Mouse (Mus musculus): ENCODE results near the gene D17H6S53E. TPM values are rescaled to one million over a fixed set of nuclear protein-coding genes. Genes with fewer than 3 reads are reported as not detected.

The D17H6S53E gene
- 1.7 TPM for polyA plus RNA-seq (2017; shearing (Covaris generic))

GRCm38 (mm10) chr17:35126206-35126611, at the start of gene D17H6S53E:
Gene D17H6S53E, plus strand, starts transcription at chr17:35126373.

GRCm38 (mm10) chr17:35076507-35077176, 49.5 kb upstream of the D17H6S53E start, which contains the start of gene Ly6g6e:
Gene Ly6g6e, plus strand, starts transcription at chr17:35076902.

GRCm38 (mm10) chr17:35077786-35078233, 48.4 kb upstream of the D17H6S53E start, which contains the start of gene Ly6g6d:
Gene Ly6g6d, minus strand, starts transcription at chr17:35078065.

GRCm38 (mm10) chr17:35085208-35085865, 40.8 kb upstream of the D17H6S53E start, which contains the start of gene Ly6g6f:
Gene Ly6g6f, minus strand, starts transcription at chr17:35085610.

GRCm38 (mm10) chr17:35088825-35089644, 37.1 kb upstream of the D17H6S53E start, which contains the start of gene Abhd16a:
Gene Abhd16a, plus strand, starts transcription at chr17:35089263.

GRCm38 (mm10) chr17:35108097-35108496, 18.1 kb upstream of the D17H6S53E start, which contains the start of gene Ly6g5c:
Gene Ly6g5c, plus strand, starts transcription at chr17:35108279.

GRCm38 (mm10) chr17:35115046-35116019, 10.8 kb upstream of the D17H6S53E start, which contains the start of gene Ly6g5b:
Gene Ly6g5b, minus strand, starts transcription at chr17:35115428.

GRCm38 (mm10) chr17:35121143-35121799, 4.9 kb upstream of the D17H6S53E start, which contains the start of gene Gpank1:
Gene Gpank1, plus strand, starts transcription at chr17:35121455.

GRCm38 (mm10) chr17:35121871-35122303, 4.3 kb upstream of the D17H6S53E start, which contains the start of gene Csnk2b:
Gene Csnk2b, minus strand, starts transcription at chr17:35122053.

GRCm38 (mm10) chr17:35131500-35132173, 5.5 kb downstream of the D17H6S53E start, which contains the start of gene Apom:
Gene Apom, minus strand, starts transcription at chr17:35132050.

GRCm38 (mm10) chr17:35134801-35135590, 8.8 kb downstream of the D17H6S53E start, which contains the start of gene Bag6:
Gene Bag6, plus strand, starts transcription at chr17:35135178.

GRCm38 (mm10) chr17:35164568-35165450, 38.6 kb downstream of the D17H6S53E start, which contains the start of gene Prrc2a:
Gene Prrc2a, minus strand, starts transcription at chr17:35164897.

GRCm38 (mm10) chr17:35175968-35176367, 49.8 kb downstream of the D17H6S53E start, which contains the start of gene Aif1:
Gene Aif1, minus strand, starts transcription at chr17:35176068.

Other genes with a start within 250 kb of the D17H6S53E start
- 0.38 TPM for gene Zbtb12, start 246.9 kb upstream of the D17H6S53E start, polyA plus RNA-seq (2017; shearing (Covaris generic))
- gene Gm20547, start 244.3 kb upstream of the D17H6S53E start, polyA plus RNA-seq (2017; shearing (Covaris generic)), result not detected
- gene C2, start 228.1 kb upstream of the D17H6S53E start, polyA plus RNA-seq (2017; shearing (Covaris generic)), result 1.4 TPM
- gene Ehmt2, start 227.9 kb upstream of the D17H6S53E start, polyA plus RNA-seq (2017; shearing (Covaris generic)), result 55.0 TPM
- gene Slc44a4, start 211.9 kb upstream of the D17H6S53E start, polyA plus RNA-seq (2017; shearing (Covaris generic)), result not detected
- gene Neu1, start 195.1 kb upstream of the D17H6S53E start, polyA plus RNA-seq (2017; shearing (Covaris generic)), result 63.5 TPM
- gene Hspa1b, start 167.1 kb upstream of the D17H6S53E start, polyA plus RNA-seq (2017; shearing (Covaris generic)), result 1,521 TPM
- gene Gm20481, start 156.5 kb upstream of the D17H6S53E start, polyA plus RNA-seq (2017; shearing (Covaris generic)), result 90.8 TPM
- gene Hspa1a, start 154.2 kb upstream of the D17H6S53E start, polyA plus RNA-seq (2017; shearing (Covaris generic)), result 909 TPM
- gene Hspa1l, start 153.7 kb upstream of the D17H6S53E start, polyA plus RNA-seq (2017; shearing (Covaris generic)), result not detected
- gene Lsm2, start 144.5 kb upstream of the D17H6S53E start, polyA plus RNA-seq (2017; shearing (Covaris generic)), result 50.0 TPM
- gene Vars, start 125.4 kb upstream of the D17H6S53E start, polyA plus RNA-seq (2017; shearing (Covaris generic)), result 214 TPM
- gene Vwa7, start 109.8 kb upstream of the D17H6S53E start, polyA plus RNA-seq (2017; shearing (Covaris generic)), result 0.37 TPM
- gene Sapcd1, start 98.4 kb upstream of the D17H6S53E start, polyA plus RNA-seq (2017; shearing (Covaris generic)), result not detected
- gene Msh5, start 79.6 kb upstream of the D17H6S53E start, polyA plus RNA-seq (2017; shearing (Covaris generic)), result 2.2 TPM
- 334 TPM for gene Clic1, start 76.4 kb upstream of the D17H6S53E start, polyA plus RNA-seq (2017; shearing (Covaris generic))
- 0.85 TPM for gene Ddah2, start 67.3 kb upstream of the D17H6S53E start, polyA plus RNA-seq (2017; shearing (Covaris generic))
- gene Ly6g6c, start 61.0 kb upstream of the D17H6S53E start, polyA plus RNA-seq (2017; shearing (Covaris generic)), result not detected
- not detected for gene Mpig6b, start 60.2 kb upstream of the D17H6S53E start, polyA plus RNA-seq (2017; shearing (Covaris generic))
- gene Ly6g6e, start 49.5 kb upstream of the D17H6S53E start, polyA plus RNA-seq (2017; shearing (Covaris generic)), result not detected
- gene Ly6g6d, start 48.3 kb upstream of the D17H6S53E start, polyA plus RNA-seq (2017; shearing (Covaris generic)), result not detected
- not detected for gene Ly6g6f, start 40.8 kb upstream of the D17H6S53E start, polyA plus RNA-seq (2017; shearing (Covaris generic))
- 79.3 TPM for gene Abhd16a, start 37.1 kb upstream of the D17H6S53E start, polyA plus RNA-seq (2017; shearing (Covaris generic))
- not detected for gene Ly6g5c, start 18.1 kb upstream of the D17H6S53E start, polyA plus RNA-seq (2017; shearing (Covaris generic))
- 1.8 TPM for gene Ly6g5b, start 10.9 kb upstream of the D17H6S53E start, polyA plus RNA-seq (2017; shearing (Covaris generic))
- 65.3 TPM for gene Gpank1, start 4.9 kb upstream of the D17H6S53E start, polyA plus RNA-seq (2017; shearing (Covaris generic))
- gene Csnk2b, start 4.3 kb upstream of the D17H6S53E start, polyA plus RNA-seq (2017; shearing (Covaris generic)), result 223 TPM
- not detected for gene Apom, start 5.7 kb downstream of the D17H6S53E start, polyA plus RNA-seq (2017; shearing (Covaris generic))
- gene Bag6, start 8.8 kb downstream of the D17H6S53E start, polyA plus RNA-seq (2017; shearing (Covaris generic)), result 56.5 TPM
- 24.5 TPM for gene Prrc2a, start 38.5 kb downstream of the D17H6S53E start, polyA plus RNA-seq (2017; shearing (Covaris generic))
- not detected for gene Aif1, start 49.7 kb downstream of the D17H6S53E start, polyA plus RNA-seq (2017; shearing (Covaris generic))
- 4.4 TPM for gene Lst1, start 62.1 kb downstream of the D17H6S53E start, polyA plus RNA-seq (2017; shearing (Covaris generic))
- gene Ltb, start 68.1 kb downstream of the D17H6S53E start, polyA plus RNA-seq (2017; shearing (Covaris generic)), result 1,113 TPM
- 156 TPM for gene Tnf, start 75.6 kb downstream of the D17H6S53E start, polyA plus RNA-seq (2017; shearing (Covaris generic))
- gene Lta, start 79.0 kb downstream of the D17H6S53E start, polyA plus RNA-seq (2017; shearing (Covaris generic)), result 55.4 TPM
- gene Gm16181, start 94.5 kb downstream of the D17H6S53E start, polyA plus RNA-seq (2017; shearing (Covaris generic)), result not detected
- 4.8 TPM for gene Atp6v1g2, start 107.3 kb downstream of the D17H6S53E start, polyA plus RNA-seq (2017; shearing (Covaris generic))
- gene Nfkbil1, start 109.4 kb downstream of the D17H6S53E start, polyA plus RNA-seq (2017; shearing (Covaris generic)), result 15.0 TPM
- gene Ddx39b, start 115.4 kb downstream of the D17H6S53E start, polyA plus RNA-seq (2017; shearing (Covaris generic)), result 149 TPM
- gene H2-D1, start 136.4 kb downstream of the D17H6S53E start, polyA plus RNA-seq (2017; shearing (Covaris generic)), result 6,702 TPM
- gene H2-Q1, start 194.0 kb downstream of the D17H6S53E start, polyA plus RNA-seq (2017; shearing (Covaris generic)), result 0.89 TPM
- gene H2-Q2, start 215.9 kb downstream of the D17H6S53E start, polyA plus RNA-seq (2017; shearing (Covaris generic)), result 19.2 TPM